Mouse (Mus musculus): ENCODE results near the gene Cyp2c40.
"Not testable (repeated sequence)": the region's sequence is repeated elsewhere in the genome, so short reads cannot be mapped to it uniquely, and the experiment has no call there.

Cyp2c40 gene

GRCm38 (mm10) chr19:39812714-39813113 is at the start of gene Cyp2c40:
TSS of gene Cyp2c40 (minus strand) at chr19:39812814.
- not testable (repeated sequence) for DNase-seq

- not testable (repeated sequence) for DNase-seq
Observed at GRCm38 (mm10) chr19:39820931-39821330, 8.3 kb upstream of the Cyp2c40 start.

DNA sequence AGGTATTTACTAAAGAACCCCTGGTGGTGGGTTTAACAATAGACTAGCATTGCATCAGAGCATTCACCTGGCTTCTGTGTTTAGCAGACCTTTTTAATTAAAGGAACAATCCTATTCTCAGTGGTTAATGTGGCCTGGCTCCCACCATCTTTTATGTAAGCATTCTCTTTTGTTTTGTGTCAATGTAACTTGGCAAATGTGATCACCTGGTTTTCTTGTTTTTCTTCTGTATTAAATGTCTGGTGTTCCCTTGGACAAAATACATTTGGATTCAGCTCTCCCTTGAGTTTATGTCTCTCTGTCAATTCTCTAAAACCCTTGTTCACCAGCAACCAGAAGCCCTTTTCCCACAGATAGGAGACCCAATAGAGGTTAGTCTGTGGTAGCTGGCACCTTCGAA is 3.8 kb upstream of the Cyp2c40 start:
- DNase-seq = not testable (repeated sequence)

- DNase-seq = not testable (repeated sequence)
Observed at GRCm38 (mm10) chr19:39815991-39816390, 3.4 kb upstream of the Cyp2c40 start.

DNA sequence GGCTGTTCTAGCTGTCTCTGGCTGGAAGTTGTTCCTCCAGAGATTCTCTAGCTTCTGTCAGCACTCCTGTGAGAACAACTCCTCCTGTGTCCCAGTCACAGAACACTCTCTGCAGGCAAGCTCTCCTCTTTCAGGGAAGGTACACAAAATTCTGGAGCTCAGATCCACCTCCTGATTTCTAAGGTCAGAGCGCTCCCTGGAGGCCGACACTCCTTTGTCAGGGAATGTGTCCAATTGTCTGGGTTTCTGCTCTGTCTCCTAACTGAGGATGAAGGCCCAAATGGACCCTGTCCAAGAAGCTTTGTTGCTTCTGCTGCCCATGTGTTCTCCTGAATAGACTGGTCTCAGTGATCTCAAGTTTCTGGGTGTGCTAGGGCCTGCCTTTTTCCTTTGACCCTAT is 27.2 kb downstream of the Cyp2c40 start:
- not testable (repeated sequence) for DNase-seq

DNA sequence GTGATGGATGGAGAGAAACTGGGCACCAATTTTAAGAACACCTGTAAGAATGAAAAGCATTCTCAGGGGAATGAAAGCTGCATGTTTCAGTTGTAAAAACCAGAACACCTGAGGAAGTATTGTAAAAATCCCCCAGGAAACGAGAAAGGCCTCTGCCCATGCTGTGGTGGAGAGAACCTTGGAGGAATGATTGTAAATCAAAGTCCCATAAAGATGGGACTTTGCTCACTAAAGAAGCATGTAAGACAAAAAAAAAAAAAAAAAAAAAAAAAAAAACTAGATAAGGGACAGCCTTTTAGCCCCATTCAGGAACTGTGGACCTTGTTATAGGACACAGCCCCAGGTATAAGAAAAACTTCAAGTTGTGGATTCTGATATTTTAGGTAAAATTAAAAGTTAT is 67.3 kb downstream of the Cyp2c40 start:
- no peak for DNase-seq

- not testable (repeated sequence) for DNase-seq
Observed at GRCm38 (mm10) chr19:39744361-39744760, 68.3 kb downstream of the Cyp2c40 start.

DNA sequence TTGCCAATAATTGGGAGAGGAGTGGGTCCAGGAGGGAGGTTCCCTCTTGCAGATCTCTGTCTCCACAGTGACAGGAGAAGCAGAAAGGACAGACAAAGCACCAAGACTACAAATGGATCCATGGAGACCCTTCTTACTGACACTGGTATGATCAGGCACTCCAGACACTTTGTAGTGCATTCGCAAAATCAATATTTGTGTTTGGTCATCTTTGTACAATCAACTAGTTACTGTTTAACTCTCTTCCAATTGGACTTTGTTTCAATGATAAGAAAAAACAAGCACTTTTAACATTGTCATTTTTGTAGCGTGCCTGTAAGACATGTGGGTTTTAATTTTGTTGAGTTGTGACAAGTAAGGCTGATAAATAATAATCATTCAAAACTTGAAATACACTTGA is 71.7 kb downstream of the Cyp2c40 start, which contains the start of gene Cyp2c68:
Gene Cyp2c68 (minus strand): TSS at position 135 of the 400 bp plus-strand sequence.
- DNase-seq = no peak

All from cerebellum, postnatal 14 days (tissue).